Mouse (Mus musculus) C2C12 (cell line): ENCODE measurements around the gene Fbxw4. TPM values are rescaled to one million over a fixed set of nuclear protein-coding genes. Genes with fewer than 3 reads are reported as not detected.

Experiments
- H3K27me3 ChIP-seq: one replicate; pipeline ENCODE4 v1.6.1; 2011; ENCODE audit not compliant: control insufficient read depth, insufficient read depth, insufficient read length
- H3K36me3 ChIP-seq: one replicate; pipeline ENCODE4 v1.6.1; 2011; ENCODE audit not compliant: control insufficient read depth, insufficient read depth
- H3K4me3 ChIP-seq: one replicate; pipeline ENCODE4 v1.5.1; 2011; ENCODE audit warnings: mild to moderate bottlenecking, control low read depth; ENCODE audit not compliant: poor library complexity, insufficient read depth, severe bottlenecking
- H3K79me2 ChIP-seq: one replicate; pipeline ENCODE4 v1.6.1; 2011; ENCODE audit not compliant: control insufficient read depth, insufficient read depth
- H3K79me3 ChIP-seq: one replicate; pipeline ENCODE4 v1.6.1; 2011; ENCODE audit warnings: low read depth, control low read depth
- H3ac ChIP-seq: one replicate; pipeline ENCODE3; 2011; ENCODE audit warnings: low read depth; ENCODE audit not compliant: control insufficient read depth, insufficient read length
- CEBPB ChIP-seq: IDR thresholded peaks from one replicate; pipeline ENCODE4 v1.6.1; 2011; ENCODE audit warnings: low read depth, mild to moderate bottlenecking, control low read depth, moderate library complexity
- CTCF ChIP-seq: IDR thresholded peaks from one replicate; pipeline ENCODE4 v1.5.1; 2011; ENCODE audit not compliant: control insufficient read depth, insufficient read depth, insufficient read length
- FOSL1 ChIP-seq: IDR thresholded peaks from one replicate; pipeline ENCODE4 v1.8.0; 2011; ENCODE audit warnings: mild to moderate bottlenecking, low read length; ENCODE audit not compliant: poor library complexity, insufficient read depth, severe bottlenecking
- MAX ChIP-seq: IDR thresholded peaks from one replicate; pipeline ENCODE4 v1.6.1; 2011; ENCODE audit warnings: mild to moderate bottlenecking, control low read depth
- MYOD1 ChIP-seq: IDR thresholded peaks from one replicate; pipeline ENCODE4 v1.6.1; 2011; ENCODE audit warnings: low read depth; ENCODE audit not compliant: control insufficient read depth, insufficient read length
- MYOG ChIP-seq: IDR thresholded peaks from one replicate; pipeline ENCODE4 v1.6.1; 2011; ENCODE audit not compliant: control insufficient read depth, insufficient read length; ENCODE audit errors: extremely low read depth
- USF1 ChIP-seq: IDR thresholded peaks from one replicate; pipeline ENCODE4 v1.6.1; 2011; ENCODE audit warnings: low read depth, mild to moderate bottlenecking, control low read depth, moderate library complexity
- polyA plus RNA-seq: library from polyadenylated mRNA; unstranded; fragments of >200 nt; fragmentation: generic; extraction: Trizol; gene quantifications from one replicate; pipeline ENCODE4 v1.2.1, GENCODE M21; 2012; ENCODE audit warnings: missing spikeins

The Fbxw4 gene
- polyA plus RNA-seq, 1 experiment, result 19.3 TPM

GRCm38 (mm10) chr19:45659301-45659737 is 793 bp downstream of the Fbxw4 start:
- H3K79me3 ChIP-seq, result peaks cover 12% of the 10 kb centered on the region
- TF ChIP-seq CEBPB (no peak), FOSL1 (no peak), MYOD1 (no peak), MYOG (no peak), USF1 (no peak), MAX (no peak), CTCF (no peak)

DNA sequence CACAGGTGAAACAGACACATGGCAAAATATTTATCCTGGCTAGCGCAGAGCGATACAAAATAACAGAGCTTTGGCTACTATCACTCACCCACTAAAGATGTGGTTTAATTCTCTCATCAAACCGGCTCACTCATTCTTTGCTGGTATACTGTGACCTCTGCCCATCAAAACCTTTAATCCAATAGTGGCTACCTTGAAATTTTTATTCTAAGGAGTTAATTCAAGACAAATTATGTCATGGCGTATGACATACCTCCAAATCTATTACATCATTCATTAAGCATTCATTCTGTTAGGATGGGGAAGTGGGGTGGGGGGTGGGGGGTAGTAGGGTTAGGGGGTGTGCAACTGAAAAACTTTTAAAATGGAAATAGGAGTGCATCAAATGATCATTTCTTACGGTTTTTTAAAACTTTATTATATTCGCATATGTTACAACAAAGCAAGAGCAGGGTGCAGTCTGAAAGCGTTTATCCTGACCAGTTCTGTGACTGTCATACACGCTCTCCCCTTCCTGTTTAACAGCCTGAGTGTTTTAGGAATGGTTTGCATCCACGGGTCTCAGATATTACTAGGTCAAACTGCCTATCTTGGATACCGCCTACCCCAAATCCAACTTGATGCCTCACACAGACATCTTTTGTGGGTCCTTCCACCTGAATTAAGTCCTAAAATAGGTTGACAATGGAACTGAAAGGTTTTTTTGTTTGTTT is 1.4 kb downstream of the Fbxw4 start:
- TF ChIP-seq MYOG (no peak), MYOD1 (no peak), CEBPB (no peak), USF1 (no peak), FOSL1 (no peak), CTCF (no peak), MAX (no peak)
- Histone ChIP-seq H3K36me3 (no peaks in the 10 kb centered on the region), H3K27me3 (no peaks in the 10 kb centered on the region), H3K79me3 (peaks cover 12% of the 10 kb centered on the region), H3K79me2 (peaks cover 57% of the 10 kb centered on the region), H3ac (no peak overlapping the region), H3K4me3 (peak overlapping the region; percentile 64)

More at GRCm38 (mm10) chr19:45659301-45659737, 793 bp downstream of the Fbxw4 start:
- Histone ChIP-seq H3K27me3 (no peaks in the 10 kb centered on the region), H3K4me3 (peak overlapping the region; percentile 64), H3K79me2 (peaks cover 57% of the 10 kb centered on the region), H3ac (peak overlapping the region; percentile 93), H3K36me3 (no peaks in the 10 kb centered on the region)

DNA sequence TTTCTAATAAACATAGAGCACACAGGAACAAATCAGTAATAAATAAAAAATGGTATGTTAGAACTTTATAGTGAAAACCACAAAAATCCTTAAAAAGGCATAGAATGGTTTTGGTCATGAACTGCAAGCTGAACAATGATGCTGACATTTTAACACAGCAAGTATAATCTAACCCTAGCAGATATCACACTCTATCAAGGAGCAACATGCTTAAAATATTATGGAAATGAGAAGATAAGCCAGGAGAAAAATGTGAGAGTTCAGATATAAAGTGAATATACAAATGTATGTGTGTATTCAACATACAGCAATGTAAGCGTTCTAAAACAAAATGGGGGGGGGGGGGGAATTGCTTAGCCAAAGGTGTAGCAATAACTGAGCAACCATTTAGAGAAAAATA is 2.3 kb downstream of the Fbxw4 start:
- Histone ChIP-seq H3ac (no peak overlapping the region), H3K27me3 (no peaks in the 10 kb centered on the region), H3K79me2 (peaks cover 57% of the 10 kb centered on the region), H3K4me3 (no peak overlapping the region), H3K36me3 (no peaks in the 10 kb centered on the region), H3K79me3 (peaks cover 12% of the 10 kb centered on the region)
- no peak for TF ChIP-seq MAX
- no peak for TF ChIP-seq USF1
- no peak for TF ChIP-seq CEBPB
- TF ChIP-seq CTCF, result no peak
- TF ChIP-seq FOSL1, result no peak
- no peak for TF ChIP-seq MYOG
- TF ChIP-seq MYOD1, result no peak

GRCm38 (mm10) chr19:45656810-45657595 is 3.1 kb downstream of the Fbxw4 start:
- H3K27me3 ChIP-seq, result no peaks in the 10 kb centered on the region
- no peak overlapping the region for H3ac ChIP-seq
- H3K36me3 ChIP-seq, result no peaks in the 10 kb centered on the region
- no peak overlapping the region for H3K4me3 ChIP-seq
- TF ChIP-seq MYOG, result no peak
- no peak for TF ChIP-seq FOSL1
- no peak for TF ChIP-seq CEBPB
- TF ChIP-seq USF1, result no peak
- no peak for TF ChIP-seq MAX
- TF ChIP-seq MYOD1, result peak; percentile 17
- peaks cover 57% of the 10 kb centered on the region for H3K79me2 ChIP-seq
- peaks cover 12% of the 10 kb centered on the region for H3K79me3 ChIP-seq

GRCm38 (mm10) chr19:45655870-45656269 is 4.2 kb downstream of the Fbxw4 start:
- Histone ChIP-seq H3ac (no peak overlapping the region), H3K4me3 (no peak overlapping the region), H3K79me3 (peaks cover 12% of the 10 kb centered on the region), H3K27me3 (no peaks in the 10 kb centered on the region), H3K79me2 (peaks cover 56% of the 10 kb centered on the region), H3K36me3 (no peaks in the 10 kb centered on the region)
- TF ChIP-seq FOSL1, result no peak
